Mouse (Mus musculus) hindbrain, postnatal 0 days (tissue): ENCODE measurements at regions not wholly inside any gene's neighbourhood (a gene's known extent, or its start where the extent isn't known, plus 50 kb on each side); places are given as distances from the start of the nearest gene placed in this dataset.

ENCODE experiments used
- ATAC-seq: fragments of 200-750 bp; cut with Nextera tagmentation; 2 replicates; pipeline ENCODE4 v1.8.0; 2017; ENCODE audit warnings: mild to moderate bottlenecking, moderate TSS enrichment, moderate library complexity
- DNase-seq: peaks from one replicate; pipeline ENCODE4 v3.0.0-alpha.2; 2015; ENCODE audit warnings: low spot score
- H3K27ac ChIP-seq: fragments of 300-500 bp; sonication (generic); 2 replicates; pipeline ENCODE4 v1.5.1; 2014; ENCODE audit warnings: mild to moderate bottlenecking
- H3K27me3 ChIP-seq: fragments of 300-500 bp; sonication (generic); 2 replicates; pipeline ENCODE4 v1.6.1; 2014; ENCODE audit warnings: low read length, mixed read lengths; ENCODE audit not compliant: insufficient read depth
- H3K36me3 ChIP-seq: fragments of 300-500 bp; sonication (generic); 2 replicates; pipeline ENCODE4 v1.6.1; 2014; ENCODE audit warnings: low read length, mixed read lengths; ENCODE audit not compliant: insufficient read depth
- H3K4me1 ChIP-seq: fragments of 300-500 bp; sonication (generic); 2 replicates; pipeline ENCODE4 v1.6.1; 2014; ENCODE audit warnings: antibody characterized with exemption, low read length, mixed read lengths; ENCODE audit not compliant: insufficient read depth
- H3K4me2 ChIP-seq: fragments of 300-500 bp; sonication (generic); 2 replicates; pipeline ENCODE4 v1.6.1; 2014; ENCODE audit warnings: low read depth, mild to moderate bottlenecking, low read length, moderate library complexity, mixed read lengths
- H3K4me3 ChIP-seq: fragments of 300-500 bp; sonication (generic); 2 replicates; pipeline ENCODE4 v1.5.1; 2014; ENCODE audit warnings: low read length
- H3K9ac ChIP-seq: fragments of 300-500 bp; sonication (generic); replicated peaks from 2 replicates; pipeline ENCODE4 v1.6.1; 2014; ENCODE audit warnings: mild to moderate bottlenecking, low read length, moderate library complexity, mixed read lengths
- H3K9me3 ChIP-seq: fragments of 300-500 bp; sonication (generic); 2 replicates; pipeline ENCODE4 v1.6.1; 2016; ENCODE audit warnings: low read length, mixed read lengths
- CTCF ChIP-seq: IDR thresholded peaks from 2 replicates; pipeline ENCODE4 v1.5.1; 2016; ENCODE audit warnings: antibody characterized with exemption, control low read depth, low read depth
- WGBS: fragments of 180-500 bp; shearing (Covaris S2); extraction: QIAGEN DNeasy Blood & Tissue Kit; methylation state at CpG from one replicate; pipeline ENCODE4 v1.1.7; 2014; 5-methylcytosine and 5-hydroxymethylcytosine counted together

- TF ChIP-seq CTCF: no peak
- Histone ChIP-seq H3K4me2 (no peak overlapping the region), H3K9ac (no peak overlapping the region), H3K9me3 (no peaks in the 10 kb centered on the region), H3K36me3 (no peaks in the 10 kb centered on the region), H3K4me3 (no peak overlapping the region), H3K27ac (no peak overlapping the region), H3K4me1 (no peaks in the 10 kb centered on the region), H3K27me3 (no peaks in the 10 kb centered on the region)
- 67% methylated on average over 3 of the region's 3 CpGs for WGBS
- no peak for DNase-seq
- ATAC-seq: no peak
Measured at GRCm38 (mm10) chr1:73399178-73399577, 383.5 kb upstream of the Tnp1 start.

- 64% methylated on average over 1 of the region's 1 CpGs for WGBS
- H3K4me3 ChIP-seq: no peak overlapping the region
Measured at GRCm38 (mm10) chr1:73395034-73395433, 379.3 kb upstream of the Tnp1 start.

GRCm38 (mm10) chr1:73394466-73394865 lies 378.8 kb upstream of the Tnp1 start:
- H3K4me2 ChIP-seq: no peak overlapping the region
- H3K9me3 ChIP-seq: no peaks in the 10 kb centered on the region
- no peak for DNase-seq
- no peak overlapping the region for H3K9ac ChIP-seq
- H3K36me3 ChIP-seq: no peaks in the 10 kb centered on the region
- TF ChIP-seq CTCF: no peak
- 59% methylated on average over 1 of the region's 1 CpGs for WGBS
- no peaks in the 10 kb centered on the region for H3K27me3 ChIP-seq
- H3K4me3 ChIP-seq: no peak overlapping the region
- H3K4me1 ChIP-seq: no peaks in the 10 kb centered on the region
- no peak for ATAC-seq
- H3K27ac ChIP-seq: no peak overlapping the region

More at GRCm38 (mm10) chr1:73395034-73395433, 379.3 kb upstream of the Tnp1 start:
- no peak overlapping the region for H3K27ac ChIP-seq
- H3K27me3 ChIP-seq: no peaks in the 10 kb centered on the region
- no peaks in the 10 kb centered on the region for H3K9me3 ChIP-seq
- no peaks in the 10 kb centered on the region for H3K36me3 ChIP-seq
- no peak overlapping the region for H3K4me2 ChIP-seq
- H3K9ac ChIP-seq: no peak overlapping the region
- no peak for TF ChIP-seq CTCF
- no peaks in the 10 kb centered on the region for H3K4me1 ChIP-seq
- ATAC-seq (no peak), DNase-seq (no peak)

- TF ChIP-seq CTCF: no peak
- Histone ChIP-seq H3K4me2 (no peak overlapping the region), H3K9me3 (no peaks in the 10 kb centered on the region), H3K36me3 (no peaks in the 10 kb centered on the region), H3K9ac (no peak overlapping the region), H3K27ac (no peak overlapping the region), H3K4me3 (no peak overlapping the region), H3K27me3 (no peaks in the 10 kb centered on the region), H3K4me1 (no peaks in the 10 kb centered on the region)
- DNase-seq (no peak), ATAC-seq (no peak)
- WGBS: 62% methylated on average over 10 of the region's 10 CpGs
Measured at GRCm38 (mm10) chr1:73392077-73392476, 376.4 kb upstream of the Tnp1 start.

- ATAC-seq (no peak), DNase-seq (no peak)
- WGBS: 75% methylated on average over 3 of the region's 3 CpGs
Measured at GRCm38 (mm10) chr1:73389976-73390375, 374.3 kb upstream of the Tnp1 start.

GRCm38 (mm10) chr1:73389174-73389573 lies 373.5 kb upstream of the Tnp1 start:
- WGBS: 83% methylated on average over 3 of the region's 3 CpGs
- Histone ChIP-seq H3K27me3 (no peaks in the 10 kb centered on the region), H3K4me2 (no peak overlapping the region), H3K9me3 (no peaks in the 10 kb centered on the region), H3K27ac (no peak overlapping the region), H3K36me3 (no peaks in the 10 kb centered on the region), H3K4me1 (no peaks in the 10 kb centered on the region), H3K9ac (no peak overlapping the region), H3K4me3 (no peak overlapping the region)
- DNase-seq: no peak
- no peak for ATAC-seq
- no peak for TF ChIP-seq CTCF

More at GRCm38 (mm10) chr1:73389976-73390375, 374.3 kb upstream of the Tnp1 start:
- no peak for TF ChIP-seq CTCF
- H3K27ac ChIP-seq: no peak overlapping the region
- no peaks in the 10 kb centered on the region for H3K4me1 ChIP-seq
- H3K36me3 ChIP-seq: no peaks in the 10 kb centered on the region
- no peaks in the 10 kb centered on the region for H3K27me3 ChIP-seq
- no peaks in the 10 kb centered on the region for H3K9me3 ChIP-seq
- no peak overlapping the region for H3K4me3 ChIP-seq
- no peak overlapping the region for H3K9ac ChIP-seq
- H3K4me2 ChIP-seq: no peak overlapping the region

GRCm38 (mm10) chr1:73381578-73381977 lies 365.9 kb upstream of the Tnp1 start:
- ATAC-seq (no peak), DNase-seq (no peak)
- H3K27me3 ChIP-seq: no peaks in the 10 kb centered on the region
- no peak overlapping the region for H3K4me3 ChIP-seq
- TF ChIP-seq CTCF: no peak
- H3K9me3 ChIP-seq: no peaks in the 10 kb centered on the region
- H3K4me1 ChIP-seq: no peaks in the 10 kb centered on the region
- no peak overlapping the region for H3K4me2 ChIP-seq
- H3K9ac ChIP-seq: no peak overlapping the region
- no peaks in the 10 kb centered on the region for H3K36me3 ChIP-seq
- WGBS: 77% methylated on average over 9 of the region's 9 CpGs
- no peak overlapping the region for H3K27ac ChIP-seq
